Mouse (Mus musculus) monocyte, adult 5-6 weeks (primary cell): ENCODE data around the gene Tmem265. TPM values are rescaled to one million over a fixed set of nuclear protein-coding genes. Genes with fewer than 3 reads are reported as not detected.
A peak's percentile ranks its signal among the peaks of the same experiment; 100 is the strongest.

Source experiments
- ATAC-seq: fragments of 153-309, 156-312 bp; replicated peaks from 2 replicates; pipeline ENCODE4 v1.8.0; 2017; ENCODE audit warnings: mild to moderate bottlenecking; ENCODE audit not compliant: low TSS enrichment, insufficient number of reproducible peaks, severe bottlenecking, poor library complexity, low FRiP score
- total RNA-seq: library from RNA; stranded (forward); fragments of 200-1000, 200-491, 200-594 nt; gene quantifications from 3 replicates; pipeline ENCODE4 v1.2.3, GENCODE M21; 2017

Tmem265 gene
- total RNA-seq = 4.3 to 14.7 TPM (median 5.7 TPM) in 3 replicates

GRCm38 (mm10) chr7:127561340-127561858, at the start of gene Tmem265:
Tmem265 (plus strand) TSS chr7:127561390.
- ATAC-seq = no peak

- peak; percentile 96 for ATAC-seq
Measured at GRCm38 (mm10) chr7:127511808-127512230, 49.4 kb upstream of the Tmem265 start, which contains the start of gene Srcap. Srcap (plus strand) TSS chr7:127511983.

GRCm38 (mm10) chr7:127512231-127513015, 48.8 kb upstream of the Tmem265 start:
- ATAC-seq = peak; percentile 73

GRCm38 (mm10) chr7:127513016-127513390, 48.2 kb upstream of the Tmem265 start:
- no peak for ATAC-seq

GRCm38 (mm10) chr7:127513781-127514180, 47.4 kb upstream of the Tmem265 start:
- no peak for ATAC-seq

- ATAC-seq = no peak
Measured at GRCm38 (mm10) chr7:127515846-127516245, 45.3 kb upstream of the Tmem265 start.

- ATAC-seq = no peak
Measured at GRCm38 (mm10) chr7:127516344-127516743, 44.8 kb upstream of the Tmem265 start.

GRCm38 (mm10) chr7:127519284-127519683, 41.9 kb upstream of the Tmem265 start, which contains the start of gene Gm42715:
Gm42715 (plus strand) TSS chr7:127519584.
- no peak for ATAC-seq

GRCm38 (mm10) chr7:127541671-127542070, 19.5 kb upstream of the Tmem265 start:
- ATAC-seq = no peak

- ATAC-seq = no peak
Measured at GRCm38 (mm10) chr7:127549116-127549835, 11.9 kb upstream of the Tmem265 start.

GRCm38 (mm10) chr7:127551558-127551957, 9.6 kb upstream of the Tmem265 start:
- no peak for ATAC-seq

- ATAC-seq = no peak
Measured at GRCm38 (mm10) chr7:127560580-127560979, 610 bp upstream of the Tmem265 start.

- ATAC-seq = no peak
Measured at GRCm38 (mm10) chr7:127564381-127565150, 3.4 kb downstream of the Tmem265 start.

GRCm38 (mm10) chr7:127572895-127573471, 11.8 kb downstream of the Tmem265 start, which contains the start of gene Phkg2:
Phkg2 (plus strand) TSS chr7:127573340.
- peak; percentile 97 for ATAC-seq

GRCm38 (mm10) chr7:127573503-127574008, 12.4 kb downstream of the Tmem265 start:
- ATAC-seq = no peak

GRCm38 (mm10) chr7:127574115-127574514, 12.9 kb downstream of the Tmem265 start:
- no peak for ATAC-seq

- ATAC-seq = no peak
Measured at GRCm38 (mm10) chr7:127583260-127583659, 22.1 kb downstream of the Tmem265 start.

GRCm38 (mm10) chr7:127585031-127585430, 23.8 kb downstream of the Tmem265 start:
- 0 out of 2 replicates have a peak, but pooled peaks have one; percentile 2 for ATAC-seq
